Mouse (Mus musculus): ENCODE measurements around the gene Abl2.
"Not testable (repeated sequence)": the region's sequence is repeated elsewhere in the genome, so short reads cannot be mapped to it uniquely, and the experiment has no call there.

Gene Abl2

DNA sequence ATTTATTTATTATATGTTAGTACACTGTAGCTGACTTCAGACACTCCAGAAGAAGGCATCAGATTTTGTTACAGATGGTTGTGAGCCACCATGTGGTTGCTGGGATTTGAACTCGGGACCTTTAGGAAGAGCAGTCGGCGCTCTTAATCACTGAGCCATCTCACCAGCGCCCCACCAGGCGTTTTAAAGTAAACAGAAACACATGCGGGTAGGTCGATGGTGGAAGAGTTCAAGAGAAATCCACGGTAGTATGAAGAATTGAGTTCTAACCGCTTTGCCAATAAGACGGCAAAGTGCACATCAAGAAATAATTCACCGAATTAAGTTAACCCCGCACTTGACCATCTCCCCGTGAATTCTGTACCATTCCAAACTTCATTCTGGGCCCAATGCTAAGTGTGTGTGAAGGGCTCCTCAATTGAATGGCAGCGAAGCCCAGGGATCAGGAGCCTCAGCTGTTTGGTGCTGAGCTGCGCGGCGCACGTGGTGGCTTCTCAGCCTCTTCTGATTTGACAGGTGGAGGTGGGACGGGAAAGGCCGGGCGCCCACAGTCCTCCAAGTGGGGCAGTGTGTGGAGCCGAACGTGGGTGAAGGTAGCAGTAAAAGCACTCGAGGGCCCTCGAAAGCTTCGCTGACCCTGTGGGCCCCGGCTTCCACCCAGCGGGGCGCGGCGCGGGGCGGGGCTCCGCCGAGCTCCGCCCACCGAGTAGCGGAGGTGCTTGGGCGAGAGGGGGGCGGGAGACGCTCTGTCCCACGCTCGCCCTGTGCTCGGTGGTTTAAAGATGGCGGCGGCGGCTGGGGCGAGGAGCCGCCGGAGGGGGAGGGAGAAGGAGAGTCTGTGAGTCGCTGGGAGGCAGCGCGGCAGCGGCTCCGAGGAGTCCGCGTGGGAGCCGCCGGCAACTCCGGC lies at the start of gene Abl2:
Gene Abl2, plus strand, starts transcription at position 763 of the 907 bp plus-strand sequence.
- peak; percentile 72 for DNase-seq (ENCODE audit: low read depth, low spot score)

DNA sequence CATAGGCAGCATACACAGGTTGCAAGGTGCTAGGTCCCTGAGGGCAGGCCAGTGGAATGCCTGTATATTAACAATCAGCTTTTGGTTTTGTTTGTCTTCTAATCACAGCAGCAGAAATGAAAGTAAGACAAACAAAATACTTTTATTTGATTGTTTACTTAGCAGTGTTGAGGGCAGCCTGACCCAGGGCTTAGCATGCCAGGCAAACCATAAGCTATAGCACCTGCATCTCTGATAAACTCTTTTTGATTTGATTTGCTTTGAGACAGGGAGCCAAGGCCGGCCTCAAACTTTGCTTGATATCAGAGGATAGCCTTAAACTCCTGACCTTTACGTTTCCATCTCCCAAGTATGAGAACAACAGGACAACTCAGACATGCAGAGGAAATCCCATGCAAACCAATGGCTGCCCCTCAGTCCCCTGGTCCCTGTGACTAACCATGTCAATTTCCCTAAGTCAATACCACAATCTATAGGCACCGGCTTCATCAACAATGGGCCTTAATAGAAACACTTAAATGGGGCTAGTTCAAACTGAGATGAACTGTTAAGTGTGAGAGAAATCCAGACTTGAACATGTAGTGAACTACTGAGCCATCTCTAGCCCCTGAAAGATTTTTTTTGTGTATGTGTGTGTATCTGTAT lies 38.3 kb upstream of the Abl2 start:
- DNase-seq (ENCODE audit: low read depth, low spot score): no peak

GRCm38 (mm10) chr1:156521796-156522517 lies 36.6 kb upstream of the Abl2 start:
- no peak for DNase-seq (ENCODE audit: low read depth, low spot score)

DNA sequence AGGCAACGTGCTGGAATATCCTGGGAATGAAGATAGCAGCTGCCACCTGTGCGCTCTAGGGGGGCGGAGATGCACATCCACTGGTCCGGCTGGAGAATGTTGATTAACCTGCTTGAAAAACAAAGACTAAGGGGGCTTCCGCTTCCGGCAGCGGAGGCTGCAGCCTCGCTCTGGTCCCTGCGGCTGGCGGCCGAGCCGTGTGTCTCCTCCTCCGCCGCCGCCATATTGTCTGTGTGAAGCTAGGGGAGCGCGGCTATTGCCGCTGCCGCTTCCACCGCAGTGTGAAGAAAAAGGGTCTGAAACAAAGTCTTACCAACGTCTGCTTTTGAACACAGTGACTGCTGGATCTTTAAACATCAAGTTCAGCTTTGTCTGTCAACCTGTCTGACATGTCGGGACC lies 34.7 kb upstream of the Abl2 start, which contains the start of gene Gm10031:
Gene Gm10031, plus strand, starts transcription at position 171 of the 400 bp plus-strand sequence.
- DNase-seq (ENCODE audit: low read depth, low spot score): not testable (repeated sequence)

DNA sequence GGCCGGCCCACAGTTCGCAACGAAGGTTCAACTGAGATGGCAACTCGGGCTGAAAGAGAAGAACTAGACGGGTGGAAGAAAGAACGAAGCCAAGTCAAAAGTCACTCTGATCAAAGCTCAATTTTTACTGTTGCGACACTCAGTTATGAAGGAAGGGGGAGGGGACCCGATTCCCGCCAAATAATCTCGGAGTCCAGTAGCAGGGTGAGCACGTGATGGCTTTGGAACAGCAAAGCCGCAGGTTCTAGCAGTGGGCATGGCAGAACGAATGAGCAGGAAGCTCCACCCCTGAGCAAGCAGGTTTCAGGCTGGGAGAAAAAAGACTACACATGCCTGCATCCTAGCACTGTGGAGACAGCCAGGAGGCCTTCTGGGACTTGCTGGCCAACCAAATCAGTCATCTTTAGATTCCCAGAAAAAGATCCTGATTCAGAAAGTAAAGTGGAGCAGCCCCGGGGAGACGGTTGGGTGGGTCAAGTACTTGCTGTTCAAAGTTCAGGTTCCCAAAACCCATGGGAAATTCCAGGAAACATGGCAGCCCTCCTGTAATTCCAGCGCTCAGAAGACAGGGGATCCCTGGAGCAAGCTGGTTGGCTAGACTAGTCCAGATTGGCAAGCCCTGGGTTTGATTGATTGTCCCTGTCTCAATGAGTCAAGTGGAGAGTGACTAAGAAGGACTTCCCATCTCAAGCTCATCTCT lies 26.0 kb upstream of the Abl2 start:
- DNase-seq (ENCODE audit: low read depth, low spot score): not testable (repeated sequence)

- DNase-seq (ENCODE audit: low read depth, low spot score): no peak
These were observed 25.1 kb upstream of the Abl2 start for GRCm38 (mm10) chr1:156533483-156533882.

DNA sequence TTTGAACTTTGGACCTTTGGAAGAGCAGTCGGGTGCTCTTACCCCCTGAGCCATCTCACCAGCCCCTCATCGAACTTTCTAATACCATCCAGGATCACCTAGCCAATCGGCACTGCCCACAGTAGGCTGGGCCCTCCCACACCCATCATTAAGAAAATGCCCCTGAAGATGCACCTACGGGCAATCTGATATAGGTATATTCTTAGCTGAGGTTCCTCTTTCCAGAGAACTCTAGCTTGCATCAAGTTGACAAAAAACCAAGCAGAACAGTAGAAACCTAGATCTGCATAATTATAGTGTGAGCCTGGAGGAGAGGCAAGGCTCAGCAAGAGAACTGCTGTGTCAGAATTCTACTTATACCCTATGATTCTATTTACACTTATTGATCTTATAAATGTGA lies 24.7 kb upstream of the Abl2 start:
- DNase-seq (ENCODE audit: low read depth, low spot score): no peak

GRCm38 (mm10) chr1:156537031-156537430 lies 21.6 kb upstream of the Abl2 start:
- no peak for DNase-seq (ENCODE audit: low read depth, low spot score)

- no peak for DNase-seq (ENCODE audit: low read depth, low spot score)
These were observed 20.9 kb upstream of the Abl2 start for GRCm38 (mm10) chr1:156537701-156538100.

DNA sequence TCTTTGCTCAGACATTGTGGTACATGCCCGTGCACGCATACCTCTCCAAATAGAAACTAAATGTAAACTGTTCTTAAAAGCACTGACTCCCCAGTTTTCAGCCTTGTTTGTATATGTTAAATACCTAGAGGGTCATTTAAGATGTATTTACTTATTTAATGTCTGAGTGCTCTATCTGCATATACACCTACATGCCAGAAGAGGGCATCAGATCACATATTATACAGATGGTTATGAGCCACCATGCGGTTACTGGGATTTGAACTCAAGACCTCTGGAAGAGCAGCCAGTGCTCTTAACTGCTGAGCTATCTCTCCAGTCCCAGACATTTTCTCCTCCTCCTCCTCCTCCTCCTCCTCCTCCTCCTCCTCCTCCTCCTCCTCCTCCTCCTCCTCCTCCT lies 20.2 kb upstream of the Abl2 start:
- DNase-seq (ENCODE audit: low read depth, low spot score): no peak

- no peak for DNase-seq (ENCODE audit: low read depth, low spot score)
These were observed 18.6 kb upstream of the Abl2 start for GRCm38 (mm10) chr1:156539787-156540560.

GRCm38 (mm10) chr1:156543999-156544398 lies 14.6 kb upstream of the Abl2 start:
- DNase-seq (ENCODE audit: low read depth, low spot score): no peak

- DNase-seq (ENCODE audit: low read depth, low spot score): peak; percentile 12
These were observed 509 bp downstream of the Abl2 start for GRCm38 (mm10) chr1:156558950-156559640.

DNA sequence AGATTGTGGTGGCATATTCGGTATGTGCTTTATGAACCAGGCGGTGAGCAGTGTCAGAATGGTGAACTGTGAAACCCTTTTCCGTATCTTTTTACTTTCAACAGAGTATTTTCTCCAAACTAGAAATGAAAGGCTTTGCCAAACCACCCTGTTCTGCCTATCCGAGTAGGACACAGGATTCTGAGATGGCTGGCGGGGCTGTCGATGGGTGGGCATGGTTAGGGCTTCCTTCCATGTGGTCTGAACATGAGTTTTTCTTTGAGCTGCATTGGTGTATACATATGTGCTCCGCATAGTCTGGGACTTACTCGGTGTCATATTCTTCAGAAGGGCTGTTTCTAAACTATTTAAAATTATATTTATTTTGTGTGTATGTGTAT lies 1.0 kb downstream of the Abl2 start:
- no peak for DNase-seq (ENCODE audit: low read depth, low spot score)

GRCm38 (mm10) chr1:156560500-156560899 lies 1.9 kb downstream of the Abl2 start:
- no peak for DNase-seq (ENCODE audit: low read depth, low spot score)

DNA sequence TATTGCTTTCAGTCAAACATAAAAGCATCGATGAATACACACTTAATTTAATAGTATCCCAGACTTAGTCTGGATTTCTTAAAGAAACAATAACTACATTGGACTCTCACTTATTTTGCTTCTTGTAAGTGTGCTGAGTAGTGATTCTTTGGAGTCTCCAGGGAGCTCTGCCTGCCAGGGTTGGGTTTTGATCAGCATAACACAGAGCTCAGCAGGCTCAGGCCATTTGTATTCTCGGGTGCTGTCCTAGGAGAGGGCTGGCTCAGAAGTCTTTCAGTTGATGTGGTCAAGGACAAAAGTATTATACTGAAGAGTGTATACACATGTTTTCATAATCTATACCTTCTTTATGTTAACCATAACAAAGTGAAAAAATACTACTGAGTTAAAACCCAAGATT lies 6.7 kb downstream of the Abl2 start:
- no peak for DNase-seq (ENCODE audit: low read depth, low spot score)

GRCm38 (mm10) chr1:156566132-156566531 lies 7.5 kb downstream of the Abl2 start:
- DNase-seq (ENCODE audit: low read depth, low spot score): peak; percentile 33

DNA sequence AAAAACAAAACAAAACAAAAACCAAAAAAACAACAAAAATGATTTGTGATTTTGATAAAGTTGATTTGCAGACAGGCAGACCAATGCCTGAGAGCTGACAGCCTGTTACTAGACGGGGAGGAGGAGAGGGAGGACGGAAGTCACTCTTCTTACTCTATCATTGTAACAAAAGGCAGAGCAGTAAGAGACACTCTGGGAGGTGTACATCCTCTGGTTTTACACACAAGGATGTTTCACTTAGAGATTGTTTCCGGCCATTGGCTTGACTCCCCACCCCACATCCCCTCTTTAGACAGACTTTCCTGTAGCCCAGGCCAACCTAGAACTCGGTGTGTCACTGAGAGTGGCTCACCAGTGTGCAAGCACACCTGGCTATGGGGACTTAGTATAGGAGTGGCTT lies 11.0 kb downstream of the Abl2 start:
- DNase-seq (ENCODE audit: low read depth, low spot score): no peak

GRCm38 (mm10) chr1:156572952-156573351 lies 14.4 kb downstream of the Abl2 start:
- DNase-seq (ENCODE audit: low read depth, low spot score): no peak

GRCm38 (mm10) chr1:156581149-156581548 lies 22.6 kb downstream of the Abl2 start:
- no peak for DNase-seq (ENCODE audit: low read depth, low spot score)

Data from c-Kit-negative CD71-positive TER-119-positive erythroid progenitor cells, embryonic 14.5 days (primary cell).